Mouse (Mus musculus): ENCODE results near the gene CT030661.1. TPM values are rescaled to one million over a fixed set of nuclear protein-coding genes. Genes with fewer than 3 reads are reported as not detected.

The CT030661.1 gene
- polyA plus RNA-seq, 1 experiment from 2014 or later: 11.9 TPM

Other genes starting within 250 kb of the CT030661.1 start
- 2.0 and 2.1 TPM in 2 replicates for gene Zfp947, start 148.6 kb downstream of the CT030661.1 start, polyA plus RNA-seq (2014; fragmentation: Nextera tagmentation; extraction: Ambion mirVana)
- gene Zfp994, start 89.2 kb downstream of the CT030661.1 start, polyA plus RNA-seq (2014; fragmentation: Nextera tagmentation; extraction: Ambion mirVana): 3.0 and 3.2 TPM in 2 replicates
- gene Zfp944, start 46.6 kb upstream of the CT030661.1 start, polyA plus RNA-seq (2014; fragmentation: Nextera tagmentation; extraction: Ambion mirVana): 14.5 and 17.7 TPM in 2 replicates
- gene Zfp758, start 46.6 kb upstream of the CT030661.1 start, polyA plus RNA-seq (2014; fragmentation: Nextera tagmentation; extraction: Ambion mirVana): 8.9 and 9.8 TPM in 2 replicates
- 32.7 and 32.8 TPM in 2 replicates for gene Zfp946, start 109.4 kb upstream of the CT030661.1 start, polyA plus RNA-seq (2014; fragmentation: Nextera tagmentation; extraction: Ambion mirVana)